Mouse (Mus musculus): Measurements from ENCODE around the gene Snx29.

DNA sequence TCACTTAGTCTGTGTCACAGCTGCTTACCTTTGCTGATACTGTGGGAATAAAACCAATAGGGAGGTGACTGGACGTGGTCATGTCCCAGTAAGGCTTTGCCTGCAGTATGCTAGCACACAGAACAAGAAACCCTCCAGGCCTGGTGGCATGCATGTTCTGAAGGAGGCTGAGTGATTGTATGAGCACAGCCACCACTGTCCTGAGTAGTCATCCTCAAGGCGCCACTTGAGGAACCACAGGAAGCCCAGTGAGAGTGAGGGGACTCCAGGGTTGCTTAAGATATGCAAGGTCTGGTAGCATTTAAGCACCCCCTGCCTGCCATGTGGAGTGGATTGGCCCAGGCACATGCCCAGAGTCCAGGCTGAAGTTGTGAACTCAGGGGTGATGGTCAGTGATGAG is 430.8 kb downstream of the Snx29 start:
- no peak for TF ChIP-seq GATA1 (IDR thresholded peaks at IDR 0.05; ENCODE audit: low read length)
- TF ChIP-seq TAL1 (IDR thresholded peaks at IDR 0.05; ENCODE audit: low read length) = no peak

Data from erythroblast, embryonic 14.5 days (primary cell).